Mouse (Mus musculus): ENCODE measurements around the gene Plxnc1. TPM values are rescaled to one million over a fixed set of nuclear protein-coding genes. Genes with fewer than 3 reads are reported as not detected.

Plxnc1 gene
- polyA plus RNA-seq, 1 experiment = 0.05 TPM

DNA sequence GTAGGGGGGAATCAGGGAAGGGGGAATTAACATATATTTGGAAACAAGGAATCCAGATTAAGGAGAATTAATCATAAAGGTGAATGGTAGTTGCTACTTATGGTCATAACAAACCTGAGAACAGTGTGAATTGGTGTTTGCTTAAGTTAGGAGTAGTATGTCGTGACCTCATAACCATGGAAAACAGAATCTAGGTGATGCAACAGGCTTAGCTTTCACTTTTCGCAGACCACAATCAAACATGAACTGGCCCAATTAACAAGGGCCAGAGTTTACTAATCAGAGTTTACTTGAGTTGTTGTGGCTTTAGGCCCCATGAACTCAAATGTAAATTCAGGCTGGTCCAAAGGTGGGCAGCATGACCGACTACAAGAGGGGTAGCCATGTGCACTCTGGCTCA lies 150.7 kb downstream of the Plxnc1 start:
- no peaks in the 10 kb centered on the region for H3K79me3 ChIP-seq (ENCODE audit: low read depth)
- H3K27me3 ChIP-seq (ENCODE audit: control insufficient read depth, insufficient read depth, insufficient read length) = no peaks in the 10 kb centered on the region
- TF ChIP-seq MYOD1 (IDR thresholded peaks at IDR 0.05; ENCODE audit: control insufficient read depth, insufficient read length, low read depth) = no peak
- TF ChIP-seq MYOG (IDR thresholded peaks at IDR 0.05; ENCODE audit: control insufficient read depth, extremely low read depth, insufficient read length) = no peak
- no peak for TF ChIP-seq CTCF (IDR thresholded peaks at IDR 0.05; ENCODE audit: control insufficient read depth, insufficient read depth, insufficient read length)
- no peak for TF ChIP-seq MAX (IDR thresholded peaks at IDR 0.05)
- no peak for TF ChIP-seq FOSL1 (IDR thresholded peaks at IDR 0.05; ENCODE audit: insufficient read depth, low read length, poor library complexity, severe bottlenecking)
- no peak for TF ChIP-seq USF1 (IDR thresholded peaks at IDR 0.05; ENCODE audit: low read depth)
- H3K4me3 ChIP-seq (ENCODE audit: insufficient read depth, poor library complexity, severe bottlenecking) = no peak overlapping the region
- peaks cover 20% of the 10 kb centered on the region for H3K36me3 ChIP-seq (ENCODE audit: control insufficient read depth, insufficient read depth)
- H3ac ChIP-seq (ENCODE audit: control insufficient read depth, insufficient read length, low read depth) = no peak overlapping the region
- H3K79me2 ChIP-seq (ENCODE audit: control insufficient read depth, insufficient read depth) = no peaks in the 10 kb centered on the region

DNA sequence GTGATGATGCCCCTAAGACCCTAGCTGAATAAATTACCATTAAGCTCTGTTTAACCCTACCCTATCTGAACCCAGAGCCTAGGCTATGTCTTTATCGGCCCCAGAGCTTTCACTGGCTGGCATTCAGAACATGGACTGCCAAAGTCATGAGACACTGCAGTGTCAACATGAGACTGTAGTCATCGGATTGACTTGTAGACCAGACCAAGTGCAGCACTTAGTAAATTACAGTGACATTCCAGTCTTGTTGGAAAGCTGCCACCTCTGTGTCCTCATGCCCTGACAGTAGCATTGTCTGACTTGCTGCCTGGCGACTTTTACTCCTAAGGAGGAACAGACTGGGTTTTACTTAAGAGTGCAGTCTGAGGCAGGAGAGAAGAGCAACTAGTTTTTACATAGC lies 155.4 kb downstream of the Plxnc1 start:
- Histone ChIP-seq H3K36me3 (ENCODE audit: control insufficient read depth, insufficient read depth) (peaks cover 39% of the 10 kb centered on the region), H3ac (ENCODE audit: control insufficient read depth, insufficient read length, low read depth) (no peak overlapping the region), H3K27me3 (ENCODE audit: control insufficient read depth, insufficient read depth, insufficient read length) (no peaks in the 10 kb centered on the region), H3K79me3 (ENCODE audit: low read depth) (no peaks in the 10 kb centered on the region), H3K79me2 (ENCODE audit: control insufficient read depth, insufficient read depth) (no peaks in the 10 kb centered on the region), H3K4me3 (ENCODE audit: insufficient read depth, poor library complexity, severe bottlenecking) (no peak overlapping the region)
- TF ChIP-seq CTCF (IDR thresholded peaks at IDR 0.05; ENCODE audit: control insufficient read depth, insufficient read depth, insufficient read length) = no peak
- no peak for TF ChIP-seq FOSL1 (IDR thresholded peaks at IDR 0.05; ENCODE audit: insufficient read depth, low read length, poor library complexity, severe bottlenecking)
- no peak for TF ChIP-seq USF1 (IDR thresholded peaks at IDR 0.05; ENCODE audit: low read depth)
- no peak for TF ChIP-seq MYOG (IDR thresholded peaks at IDR 0.05; ENCODE audit: control insufficient read depth, extremely low read depth, insufficient read length)
- TF ChIP-seq MYOD1 (IDR thresholded peaks at IDR 0.05; ENCODE audit: control insufficient read depth, insufficient read length, low read depth) = no peak
- TF ChIP-seq MAX (IDR thresholded peaks at IDR 0.05) = no peak
- no peak for TF ChIP-seq CEBPB (IDR thresholded peaks at IDR 0.05; ENCODE audit: low read depth)

- no peak for TF ChIP-seq CTCF (IDR thresholded peaks at IDR 0.05; ENCODE audit: control insufficient read depth, insufficient read depth, insufficient read length)
- no peak for TF ChIP-seq USF1 (IDR thresholded peaks at IDR 0.05; ENCODE audit: low read depth)
- TF ChIP-seq MYOD1 (IDR thresholded peaks at IDR 0.05; ENCODE audit: control insufficient read depth, insufficient read length, low read depth) = no peak
- TF ChIP-seq CEBPB (IDR thresholded peaks at IDR 0.05; ENCODE audit: low read depth) = no peak
- TF ChIP-seq MAX (IDR thresholded peaks at IDR 0.05) = no peak
- TF ChIP-seq FOSL1 (IDR thresholded peaks at IDR 0.05; ENCODE audit: insufficient read depth, low read length, poor library complexity, severe bottlenecking) = no peak
- TF ChIP-seq MYOG (IDR thresholded peaks at IDR 0.05; ENCODE audit: control insufficient read depth, extremely low read depth, insufficient read length) = no peak
- no peaks in the 10 kb centered on the region for H3K27me3 ChIP-seq (ENCODE audit: control insufficient read depth, insufficient read depth, insufficient read length)
Observed at GRCm38 (mm10) chr10:94780618-94781262, 163.9 kb downstream of the Plxnc1 start.

DNA sequence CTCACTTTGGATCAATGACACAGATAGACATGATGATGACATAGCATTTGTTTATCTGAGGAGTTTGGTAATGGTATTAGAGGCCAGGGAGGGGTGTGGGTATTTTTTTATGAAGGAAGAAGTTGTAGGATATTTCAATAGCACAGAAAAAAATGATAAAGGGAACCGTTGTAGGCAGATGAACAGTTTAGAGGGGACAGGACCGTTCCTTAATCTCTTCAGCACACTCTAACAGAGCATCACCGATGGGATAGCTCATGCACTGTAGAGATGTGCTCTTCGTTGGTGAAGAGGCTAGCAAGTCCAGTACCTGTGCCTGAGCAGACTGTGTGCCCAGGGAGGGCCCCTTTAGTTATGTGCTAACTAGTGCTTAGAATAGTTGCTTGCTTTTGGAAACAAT lies 165.3 kb downstream of the Plxnc1 start:
- TF ChIP-seq USF1 (IDR thresholded peaks at IDR 0.05; ENCODE audit: low read depth) = no peak
- TF ChIP-seq CTCF (IDR thresholded peaks at IDR 0.05; ENCODE audit: control insufficient read depth, insufficient read depth, insufficient read length) = no peak
- no peak for TF ChIP-seq MYOG (IDR thresholded peaks at IDR 0.05; ENCODE audit: control insufficient read depth, extremely low read depth, insufficient read length)
- TF ChIP-seq FOSL1 (IDR thresholded peaks at IDR 0.05; ENCODE audit: insufficient read depth, low read length, poor library complexity, severe bottlenecking) = no peak
- no peak for TF ChIP-seq MAX (IDR thresholded peaks at IDR 0.05)
- TF ChIP-seq CEBPB (IDR thresholded peaks at IDR 0.05; ENCODE audit: low read depth) = no peak
- TF ChIP-seq MYOD1 (IDR thresholded peaks at IDR 0.05; ENCODE audit: control insufficient read depth, insufficient read length, low read depth) = no peak
- no peak overlapping the region for H3ac ChIP-seq (ENCODE audit: control insufficient read depth, insufficient read length, low read depth)

More at GRCm38 (mm10) chr10:94780618-94781262, 163.9 kb downstream of the Plxnc1 start:
- Histone ChIP-seq H3K79me3 (ENCODE audit: low read depth) (no peaks in the 10 kb centered on the region), H3K4me3 (ENCODE audit: insufficient read depth, poor library complexity, severe bottlenecking) (no peak overlapping the region), H3K79me2 (ENCODE audit: control insufficient read depth, insufficient read depth) (no peaks in the 10 kb centered on the region), H3K36me3 (ENCODE audit: control insufficient read depth, insufficient read depth) (peaks cover 18% of the 10 kb centered on the region), H3ac (ENCODE audit: control insufficient read depth, insufficient read length, low read depth) (no peak overlapping the region)

DNA sequence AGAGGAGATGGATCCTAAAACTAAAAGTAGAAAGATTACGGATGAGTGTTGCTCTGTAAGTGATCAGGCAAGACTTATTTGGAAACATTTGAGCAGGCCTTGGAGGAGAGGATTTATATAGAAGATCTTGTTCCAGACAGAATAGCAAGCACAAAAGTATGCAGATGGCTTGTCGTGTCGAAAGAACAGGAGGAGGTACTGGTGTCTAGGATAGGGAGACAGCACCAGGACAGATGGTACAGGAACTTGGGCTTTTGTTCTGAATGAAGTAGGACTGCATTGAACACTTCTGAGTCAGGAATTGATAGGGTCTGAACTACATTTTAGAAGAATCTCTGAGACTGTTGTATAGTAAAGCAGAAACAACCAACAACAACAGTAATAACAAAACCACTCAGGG lies 167.1 kb downstream of the Plxnc1 start:
- Histone ChIP-seq H3K79me2 (ENCODE audit: control insufficient read depth, insufficient read depth) (no peaks in the 10 kb centered on the region), H3K4me3 (ENCODE audit: insufficient read depth, poor library complexity, severe bottlenecking) (no peak overlapping the region)
- no peak for TF ChIP-seq CEBPB (IDR thresholded peaks at IDR 0.05; ENCODE audit: low read depth)
- TF ChIP-seq MYOG (IDR thresholded peaks at IDR 0.05; ENCODE audit: control insufficient read depth, extremely low read depth, insufficient read length) = no peak
- TF ChIP-seq CTCF (IDR thresholded peaks at IDR 0.05; ENCODE audit: control insufficient read depth, insufficient read depth, insufficient read length) = no peak
- no peak for TF ChIP-seq MYOD1 (IDR thresholded peaks at IDR 0.05; ENCODE audit: control insufficient read depth, insufficient read length, low read depth)
- no peak for TF ChIP-seq MAX (IDR thresholded peaks at IDR 0.05)
- no peak for TF ChIP-seq USF1 (IDR thresholded peaks at IDR 0.05; ENCODE audit: low read depth)
- no peak for TF ChIP-seq FOSL1 (IDR thresholded peaks at IDR 0.05; ENCODE audit: insufficient read depth, low read length, poor library complexity, severe bottlenecking)

More for the DNA sequence above, 165.3 kb downstream of the Plxnc1 start:
- Histone ChIP-seq H3K4me3 (ENCODE audit: insufficient read depth, poor library complexity, severe bottlenecking) (no peak overlapping the region), H3K27me3 (ENCODE audit: control insufficient read depth, insufficient read depth, insufficient read length) (no peaks in the 10 kb centered on the region), H3K79me2 (ENCODE audit: control insufficient read depth, insufficient read depth) (no peaks in the 10 kb centered on the region), H3K36me3 (ENCODE audit: control insufficient read depth, insufficient read depth) (peaks cover 18% of the 10 kb centered on the region), H3K79me3 (ENCODE audit: low read depth) (no peaks in the 10 kb centered on the region)

More for the DNA sequence above, 167.1 kb downstream of the Plxnc1 start:
- Histone ChIP-seq H3K36me3 (ENCODE audit: control insufficient read depth, insufficient read depth) (peaks cover 18% of the 10 kb centered on the region), H3K79me3 (ENCODE audit: low read depth) (no peaks in the 10 kb centered on the region), H3ac (ENCODE audit: control insufficient read depth, insufficient read length, low read depth) (no peak overlapping the region), H3K27me3 (ENCODE audit: control insufficient read depth, insufficient read depth, insufficient read length) (no peaks in the 10 kb centered on the region)

All from C2C12 (cell line).